Mouse (Mus musculus) ZHBTc4 (cell line): ENCODE results near the gene Lsm7.
"Not testable (repeated sequence)": the region's sequence is repeated elsewhere in the genome, so short reads cannot be mapped to it uniquely, and the experiment has no call there.

Experiments used
- DNase-seq: peaks from one replicate; pipeline ENCODE4 v3.0.0-alpha.2; 2011; ENCODE audit warnings: low read depth, low spot score

Lsm7 gene

DNA sequence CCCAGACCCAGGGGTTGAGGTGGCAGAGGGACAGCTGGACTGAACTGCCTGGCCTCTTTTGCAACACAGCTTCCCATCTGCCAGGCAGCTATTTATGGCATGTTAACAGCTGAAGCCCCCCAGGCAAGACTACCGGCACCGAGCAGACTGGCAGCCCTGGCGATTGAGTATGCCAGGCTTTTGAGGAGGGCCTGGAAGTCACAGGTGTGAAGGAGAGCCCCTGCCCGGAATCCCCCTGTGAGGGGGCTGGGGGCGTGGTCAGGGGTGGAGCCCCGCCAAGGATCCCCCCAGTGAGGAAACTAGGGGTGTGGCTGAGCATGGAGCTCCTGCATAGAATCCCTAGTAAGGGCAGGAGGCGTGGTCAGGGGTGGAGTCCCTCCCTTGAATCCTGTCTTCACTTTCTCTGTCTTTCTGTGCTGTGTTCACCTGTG lies 18.0 kb downstream of the Lsm7 start:
- no peak for DNase-seq

DNA sequence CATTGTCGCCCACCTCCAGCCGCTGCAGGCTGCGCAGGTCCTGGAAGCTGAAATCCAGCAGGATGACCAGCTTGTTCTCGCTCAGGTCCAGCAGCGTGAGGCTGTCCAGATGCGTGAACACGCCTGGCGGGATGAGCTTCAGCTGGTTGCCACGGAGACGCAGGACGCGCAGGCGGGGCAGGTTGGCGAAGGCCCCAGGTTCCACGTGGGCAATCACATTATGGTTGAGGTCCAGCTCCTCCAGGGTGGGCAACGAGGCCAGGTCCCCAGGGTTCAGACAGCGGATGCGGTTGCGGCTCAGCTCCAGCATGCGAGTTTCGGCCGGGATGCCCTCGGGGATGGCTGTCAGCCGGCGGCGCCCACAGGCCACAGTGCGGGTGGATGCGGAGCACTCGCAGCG lies 19.4 kb downstream of the Lsm7 start:
- no peak for DNase-seq

DNA sequence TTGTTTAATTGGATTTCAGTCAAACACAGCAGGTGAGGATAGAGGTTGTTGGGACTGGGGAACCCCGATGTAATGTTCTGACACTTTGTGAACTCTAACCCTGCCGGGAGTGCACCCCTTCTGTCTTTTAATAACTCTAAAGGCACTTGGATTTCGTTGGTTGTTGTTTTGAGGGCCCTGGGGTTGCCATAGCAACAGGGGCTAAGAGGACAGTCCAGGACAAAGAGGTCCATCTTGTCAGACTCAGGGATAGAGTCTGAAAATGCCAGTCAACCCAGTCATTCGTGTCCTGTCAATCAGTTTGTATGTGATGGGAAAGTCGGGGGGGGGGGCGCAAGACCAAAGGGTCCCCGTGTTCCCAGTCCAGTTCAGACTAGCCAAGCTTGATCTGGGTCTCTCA lies 22.2 kb downstream of the Lsm7 start:
- DNase-seq, result no peak

DNA sequence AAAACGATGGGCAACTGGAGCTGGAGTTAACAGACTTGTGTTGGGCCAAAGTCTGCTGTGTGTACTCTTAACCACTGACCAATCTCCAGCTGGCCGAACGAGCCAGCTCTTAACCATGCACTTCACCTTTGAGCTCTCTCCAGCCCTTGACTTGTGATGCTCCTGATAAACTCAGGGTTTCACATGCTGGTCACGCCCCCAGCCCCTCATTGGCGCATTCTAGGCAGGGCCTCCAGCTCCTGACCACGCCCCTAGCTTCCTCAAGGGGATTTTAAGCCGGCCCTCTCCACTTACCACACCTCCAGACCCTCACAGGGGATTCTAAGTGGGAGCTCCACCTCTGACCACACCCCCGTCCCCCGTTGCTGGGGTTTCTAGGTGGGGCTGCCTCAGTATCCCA lies 23.9 kb downstream of the Lsm7 start:
- DNase-seq, result peak; percentile 93

DNA sequence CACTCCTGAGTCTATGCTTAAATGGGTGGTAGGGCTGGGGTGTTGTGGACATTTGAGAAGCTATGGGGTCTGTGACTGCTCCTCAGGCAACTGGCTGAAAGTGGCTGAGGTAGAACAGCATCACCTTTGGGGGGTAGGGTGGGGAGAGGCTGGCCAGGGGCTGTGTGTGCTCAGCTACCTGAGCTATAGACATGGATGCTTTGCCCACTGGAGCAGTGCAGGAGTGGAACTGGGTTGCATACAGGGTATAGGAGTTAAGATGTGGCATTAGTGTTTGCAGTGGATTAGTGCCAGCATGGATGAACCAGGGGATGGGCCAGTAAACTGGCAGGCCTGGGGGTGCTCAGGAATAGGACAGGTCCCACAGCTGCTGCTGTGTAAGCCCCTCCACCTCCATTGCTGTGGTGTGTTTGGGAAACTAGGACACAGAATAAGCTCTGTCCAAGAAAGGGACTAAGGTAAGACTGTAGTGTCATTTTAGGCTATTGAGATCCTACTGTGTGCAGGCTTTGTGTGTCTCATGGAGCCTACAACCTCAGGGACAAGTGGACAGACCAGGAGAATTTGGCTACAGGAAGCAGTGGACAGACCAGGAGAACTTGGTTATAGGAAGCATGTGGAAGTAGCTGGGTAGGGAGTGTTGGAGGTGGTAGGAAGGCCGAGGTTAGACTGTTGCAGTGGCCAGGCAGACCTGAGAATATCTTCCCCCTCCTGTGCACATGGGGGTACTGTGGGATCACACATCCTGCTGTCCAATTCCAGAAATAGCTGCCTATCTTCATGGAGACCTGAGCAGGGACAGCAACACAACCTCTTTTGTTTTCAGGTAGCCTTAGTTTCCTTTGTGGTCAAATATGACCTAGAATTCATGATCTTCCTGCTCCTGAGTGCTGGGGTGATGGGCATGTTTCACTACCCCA lies 25.4 kb downstream of the Lsm7 start:
- no peak for DNase-seq

DNA sequence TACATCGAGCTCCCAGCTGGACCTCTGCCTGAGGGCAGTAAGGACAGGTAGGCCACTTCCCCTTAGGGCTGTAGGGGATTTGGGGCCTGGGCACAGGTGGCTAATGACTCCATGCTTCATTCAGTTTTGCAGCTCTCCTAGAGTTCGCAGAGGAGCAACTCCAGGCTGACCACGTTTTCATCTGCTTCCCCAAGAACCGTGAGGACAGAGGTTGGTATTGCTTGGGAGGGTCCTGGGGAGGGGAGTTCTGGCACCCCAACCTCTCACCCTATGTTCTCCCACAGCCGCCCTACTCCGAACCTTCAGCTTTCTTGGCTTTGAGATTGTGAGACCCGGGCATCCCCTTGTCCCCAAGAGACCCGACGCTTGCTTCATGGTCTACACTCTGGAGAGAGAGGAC lies 26.4 kb downstream of the Lsm7 start:
- not testable (repeated sequence) for DNase-seq

DNA sequence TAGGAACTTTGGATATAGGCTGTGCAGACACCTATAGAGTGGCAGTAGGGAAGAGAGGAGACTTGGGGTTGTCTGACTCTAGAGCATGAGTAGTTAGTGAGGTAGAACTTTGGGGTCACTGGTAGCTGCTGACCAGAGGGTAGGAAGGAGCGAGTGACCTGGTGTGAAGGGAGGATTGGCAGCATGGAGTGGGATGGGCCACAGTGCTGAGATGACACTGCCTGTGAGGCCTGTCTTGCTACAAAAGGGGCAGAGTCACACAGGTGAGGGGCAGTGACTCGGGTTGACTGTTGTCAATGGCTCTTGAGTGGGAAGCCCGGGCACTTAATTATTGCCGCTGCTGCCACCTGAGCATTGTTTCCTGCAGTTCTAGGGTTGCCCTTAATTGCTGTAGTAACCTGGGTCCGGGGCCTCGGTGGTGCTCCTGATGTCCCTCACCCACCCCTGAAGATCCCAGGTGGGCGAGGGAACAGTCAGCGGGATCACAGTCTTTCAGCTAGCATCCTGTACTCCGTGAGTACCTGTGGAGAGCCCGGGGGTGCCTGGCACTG lies 27.1 kb downstream of the Lsm7 start:
- DNase-seq, result no peak

DNA sequence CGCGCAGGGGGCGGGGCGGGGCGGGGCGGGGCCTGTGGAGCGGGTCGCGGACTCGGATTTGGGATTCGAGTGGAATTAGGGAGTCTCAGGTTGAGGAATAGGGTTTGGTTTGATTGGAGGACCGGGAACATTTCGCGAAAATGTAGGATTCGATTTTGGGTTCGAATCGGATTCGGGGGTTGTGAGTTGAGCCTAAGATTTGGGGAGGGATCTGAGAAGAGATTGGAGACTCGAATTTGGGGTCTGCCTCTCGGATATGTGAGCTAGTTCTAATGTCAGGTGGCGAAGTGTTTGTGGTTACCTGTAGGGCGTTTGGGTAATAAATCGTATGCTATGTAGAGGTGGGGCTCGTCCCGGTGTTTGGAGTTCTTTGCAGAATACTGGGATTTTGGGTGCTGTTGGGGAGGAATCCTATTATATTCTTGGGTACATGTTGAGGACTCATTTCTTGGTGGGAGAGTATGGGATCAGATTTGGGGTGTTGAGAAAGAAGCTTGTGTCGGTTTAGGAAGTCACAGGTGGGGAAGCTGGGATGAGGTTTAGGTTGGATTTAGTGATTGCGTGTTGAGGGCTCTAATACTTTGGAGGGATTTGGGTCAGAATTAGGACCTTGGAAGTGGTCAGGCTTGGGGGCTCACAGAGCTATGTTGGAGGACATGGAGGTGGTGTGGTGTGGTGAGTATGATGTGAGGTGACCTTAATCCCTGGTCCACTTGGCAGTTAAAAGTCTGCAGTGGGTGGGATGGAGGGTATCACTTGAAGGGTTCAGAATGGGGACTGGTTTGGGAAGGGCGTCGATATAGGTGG lies 27.7 kb downstream of the Lsm7 start:
- no peak for DNase-seq

DNA sequence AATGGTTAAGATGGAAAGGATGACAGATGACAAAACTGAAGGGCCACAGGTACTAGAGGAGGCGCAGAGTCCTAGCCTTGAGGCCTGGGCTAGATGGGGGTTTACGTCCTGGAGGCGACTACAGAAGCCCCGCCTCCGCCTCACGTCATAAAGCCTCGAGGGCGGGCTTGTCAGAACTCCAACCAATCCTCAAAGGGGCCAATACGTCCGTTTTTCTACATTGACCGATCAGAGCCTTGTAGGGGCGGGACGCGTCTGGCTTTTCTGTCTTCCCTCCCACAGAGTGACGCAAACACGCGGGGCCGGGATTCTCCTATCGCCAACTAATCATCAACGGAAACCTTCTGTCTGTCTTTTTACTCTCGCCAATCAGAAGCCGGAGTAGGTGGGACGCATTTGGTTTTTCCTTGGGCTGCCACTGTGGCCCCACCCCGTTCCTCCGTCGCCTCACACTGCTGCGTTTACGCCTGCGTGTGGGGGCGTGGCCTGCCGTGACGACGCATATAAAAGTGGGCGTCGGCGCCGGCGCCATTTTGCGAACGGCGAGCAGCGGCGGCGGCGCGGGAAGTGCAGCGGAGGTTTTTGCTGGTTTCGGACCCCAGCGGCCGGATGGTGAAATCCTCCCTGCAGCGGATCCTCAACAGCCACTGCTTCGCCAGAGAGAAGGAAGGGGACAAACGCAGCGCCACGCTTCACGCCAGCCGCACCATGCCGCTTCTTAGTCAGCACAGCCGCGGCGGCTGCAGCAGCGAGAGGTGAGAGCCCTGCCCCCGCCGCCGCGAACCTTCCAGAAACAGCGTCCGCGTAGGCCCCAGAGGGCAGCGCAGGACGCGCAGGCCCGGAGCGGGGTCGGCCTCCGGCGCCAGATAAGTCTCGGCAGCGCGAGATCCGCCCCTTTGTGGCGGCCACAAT lies 28.6 kb downstream of the Lsm7 start, which contains the start of gene Oaz1:
Oaz1 (plus strand) TSS at position 506 of the 912 bp plus-strand sequence.
- peak; percentile 100 for DNase-seq

DNA sequence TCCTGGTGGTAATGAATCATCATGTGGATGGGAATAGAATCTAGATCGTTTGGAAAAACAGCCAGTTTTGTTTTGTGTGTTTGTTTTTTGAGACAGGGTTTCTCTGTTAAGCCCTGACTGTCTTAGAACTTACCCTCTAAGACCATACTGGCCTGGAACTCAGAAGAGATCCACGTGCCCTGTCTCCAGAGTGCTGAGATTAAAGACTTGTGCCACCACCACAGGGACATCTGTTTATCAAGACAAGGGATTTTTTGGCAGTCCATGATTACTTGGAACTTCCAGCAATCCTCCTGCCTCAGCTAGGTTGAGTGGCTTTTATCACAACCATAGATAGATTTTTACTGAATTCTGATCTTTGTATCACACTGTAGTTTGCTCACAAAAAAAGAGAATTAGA lies 30.2 kb downstream of the Lsm7 start:
- DNase-seq, result no peak

DNA sequence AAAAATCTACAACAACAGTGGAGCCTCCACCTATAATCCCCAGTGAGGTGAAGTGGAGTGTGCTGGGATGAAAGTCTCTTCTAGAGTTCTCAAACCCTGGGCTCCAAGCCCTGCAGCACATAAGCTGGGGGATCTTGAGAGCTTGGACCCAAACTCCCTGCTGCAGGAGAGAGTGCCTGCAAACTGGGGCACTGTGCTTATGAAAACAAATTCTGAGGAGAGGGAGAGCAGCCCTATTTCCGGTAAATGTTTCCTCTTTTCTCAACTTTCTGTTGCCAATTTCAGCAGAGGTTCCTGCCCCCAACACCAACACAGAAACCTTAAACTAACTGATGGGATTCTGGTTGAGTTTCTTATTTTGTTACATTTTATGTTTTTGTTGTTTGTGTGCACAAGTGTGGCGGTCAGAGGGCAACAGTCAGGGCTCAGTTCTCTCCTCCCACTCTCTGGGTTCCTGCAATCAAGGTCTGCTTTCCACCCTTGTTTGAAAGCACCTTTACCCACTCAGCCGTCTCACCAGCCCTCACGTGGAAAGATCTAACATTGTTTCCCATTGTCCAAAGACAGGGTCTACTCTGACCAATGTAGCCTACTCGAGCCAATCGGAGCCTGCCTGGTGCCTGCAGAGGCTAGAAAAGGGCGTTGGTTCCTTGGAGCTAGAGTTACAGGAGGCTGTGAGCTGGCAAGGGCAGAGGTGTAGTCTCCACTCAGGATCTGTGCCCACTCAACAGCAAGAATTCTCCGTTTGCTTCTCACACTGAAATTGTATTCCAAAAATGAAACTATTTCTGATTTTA lies 31.0 kb downstream of the Lsm7 start:
- peak; percentile 52 for DNase-seq

DNA sequence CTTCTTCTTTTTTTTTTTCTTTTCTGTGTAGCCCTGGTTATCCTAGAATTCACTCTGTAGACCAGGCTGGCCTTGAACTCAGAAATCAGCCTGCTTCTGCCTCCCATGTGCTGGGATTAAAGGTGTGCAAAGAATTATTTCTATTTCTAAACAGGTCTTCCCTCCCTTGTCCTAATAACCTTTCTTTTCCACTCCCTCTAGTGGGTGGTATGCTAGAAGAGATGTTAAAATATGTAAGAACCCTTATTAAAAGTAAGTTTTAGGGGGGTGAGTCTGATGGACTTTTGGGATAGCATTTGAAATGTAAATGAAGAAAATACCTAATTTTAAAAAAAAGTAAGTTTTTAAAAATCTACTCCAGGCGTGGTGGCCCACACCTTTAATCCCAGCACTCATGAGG lies 31.7 kb downstream of the Lsm7 start:
- no peak for DNase-seq

DNA sequence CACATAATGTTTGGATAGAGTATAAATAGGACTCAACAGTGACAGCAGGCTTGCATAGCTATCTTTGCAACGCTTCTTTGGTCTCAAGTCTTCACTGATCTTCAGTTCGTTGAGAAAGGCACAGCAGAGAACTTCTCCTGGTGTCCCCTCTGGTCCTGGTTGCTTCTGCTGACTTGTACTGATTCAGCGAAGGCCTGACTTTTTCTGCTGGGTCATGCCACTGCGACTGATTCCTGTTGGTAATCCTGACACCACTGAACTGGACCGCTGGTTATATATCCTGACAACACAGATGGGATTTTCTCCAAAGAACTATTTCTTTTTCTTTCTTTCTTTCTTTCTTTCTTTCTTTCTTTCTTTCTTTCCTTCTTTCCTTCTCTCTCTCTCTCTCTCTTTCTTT lies 32.5 kb downstream of the Lsm7 start:
- no peak for DNase-seq

DNA sequence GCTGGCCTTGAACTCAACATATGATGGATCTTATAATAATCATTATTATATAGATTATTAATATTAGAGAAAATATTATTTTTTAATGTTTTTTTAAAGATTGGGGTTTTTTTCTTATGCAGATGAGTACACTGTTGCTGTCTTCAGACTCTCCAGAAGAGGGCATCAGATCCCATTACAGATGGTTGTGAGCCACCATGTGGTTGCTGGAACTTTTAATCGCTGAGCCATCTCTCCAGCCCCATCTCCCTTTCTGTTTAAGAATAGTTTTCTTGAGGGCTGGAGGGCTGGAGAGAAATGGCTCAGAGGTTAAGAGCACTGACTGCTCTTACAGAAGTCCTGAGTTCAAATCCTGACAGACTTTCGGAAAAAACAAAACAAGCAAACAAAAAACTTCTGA lies 33.0 kb downstream of the Lsm7 start:
- peak; percentile 67 for DNase-seq

DNA sequence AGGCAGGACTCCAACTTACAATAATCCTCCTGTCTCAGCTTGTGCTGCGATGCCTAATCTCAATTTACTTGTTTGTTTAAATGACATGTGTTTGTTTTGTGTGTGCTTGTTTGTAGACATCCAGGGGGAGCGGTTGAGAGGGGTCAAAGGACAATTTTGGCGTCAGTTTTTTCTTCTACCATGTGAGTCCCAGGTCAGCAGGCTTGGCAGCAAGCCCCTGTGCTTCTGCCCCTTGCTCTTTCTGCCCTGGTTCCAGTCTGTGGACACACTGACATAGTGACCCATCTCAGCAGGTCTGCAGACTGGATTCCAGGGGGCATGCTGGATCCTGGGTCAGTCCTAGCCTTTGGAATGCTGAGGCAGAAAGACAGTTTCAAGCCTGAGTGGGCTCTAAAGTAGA lies 35.6 kb downstream of the Lsm7 start:
- DNase-seq, result no peak

DNA sequence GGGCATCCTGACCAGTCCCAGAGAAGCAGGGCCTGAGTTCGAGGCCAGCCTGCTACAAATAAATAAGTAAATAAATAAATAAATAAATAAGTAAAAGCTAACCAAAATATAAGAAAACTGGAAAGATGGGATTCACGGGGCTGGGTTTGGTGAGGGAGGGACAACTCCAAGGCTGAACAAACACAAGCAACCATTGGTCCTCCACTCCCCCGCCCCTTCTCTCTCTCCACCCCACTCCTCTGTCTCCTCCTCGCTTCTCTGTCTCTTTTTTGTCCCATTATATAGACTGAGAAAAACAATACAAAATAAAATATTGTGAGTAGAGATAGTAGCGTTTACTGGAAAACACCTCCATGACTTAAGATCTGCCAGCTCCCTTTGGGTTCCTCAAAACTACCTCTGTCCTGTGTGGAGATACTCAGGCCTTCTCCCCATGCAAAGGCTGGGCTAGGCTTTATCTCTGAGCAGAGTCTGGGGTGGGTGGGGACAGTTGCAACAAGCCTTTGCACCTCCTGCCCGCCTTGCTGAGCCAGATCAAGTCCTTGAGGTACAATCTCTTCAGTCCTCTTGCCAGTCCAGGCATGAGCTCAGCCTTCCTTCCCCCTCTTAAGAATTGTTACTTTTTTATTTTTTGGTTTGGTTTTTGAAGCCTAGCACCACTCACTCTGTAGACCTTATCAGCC lies 36.3 kb downstream of the Lsm7 start:
- no peak for DNase-seq

DNA sequence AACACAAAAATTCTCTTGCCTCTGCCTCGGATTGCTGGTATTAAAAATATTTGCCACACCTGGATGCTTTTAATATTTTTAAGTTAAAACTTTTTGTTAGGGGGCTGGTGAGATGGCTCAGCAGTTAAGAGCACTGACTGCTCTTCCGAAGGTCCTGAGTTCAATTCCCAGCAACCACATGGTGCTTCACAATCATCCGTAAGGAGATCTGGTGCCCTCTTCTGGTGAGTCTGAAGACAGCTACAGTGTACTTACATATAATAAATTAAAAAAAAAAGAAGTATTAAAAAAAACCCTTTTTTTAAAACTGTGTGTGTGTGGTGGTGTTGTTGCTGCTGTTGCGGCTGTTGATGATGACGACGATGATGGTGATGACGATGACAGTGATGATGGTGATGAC lies 37.1 kb downstream of the Lsm7 start:
- DNase-seq, result peak; percentile 62

DNA sequence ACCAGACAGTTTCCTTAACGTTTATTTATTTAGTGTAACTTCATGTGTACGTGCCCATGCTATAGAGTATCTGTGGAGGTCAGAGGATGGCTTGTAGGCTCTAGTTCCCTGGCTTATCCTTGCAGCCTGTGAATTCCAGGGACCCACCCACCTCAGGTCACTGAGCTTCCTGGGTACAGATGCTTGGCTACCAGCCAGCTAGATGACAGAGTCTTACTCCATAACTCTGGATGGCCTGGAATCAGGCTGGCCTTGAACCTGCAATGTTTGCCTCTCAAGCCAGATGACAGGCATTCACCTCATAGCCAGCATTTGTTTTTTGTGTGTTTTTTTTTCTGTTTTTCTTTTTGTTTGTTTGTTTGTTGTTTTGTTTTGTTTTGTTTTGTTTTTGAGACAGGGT lies 37.8 kb downstream of the Lsm7 start:
- no peak for DNase-seq

DNA sequence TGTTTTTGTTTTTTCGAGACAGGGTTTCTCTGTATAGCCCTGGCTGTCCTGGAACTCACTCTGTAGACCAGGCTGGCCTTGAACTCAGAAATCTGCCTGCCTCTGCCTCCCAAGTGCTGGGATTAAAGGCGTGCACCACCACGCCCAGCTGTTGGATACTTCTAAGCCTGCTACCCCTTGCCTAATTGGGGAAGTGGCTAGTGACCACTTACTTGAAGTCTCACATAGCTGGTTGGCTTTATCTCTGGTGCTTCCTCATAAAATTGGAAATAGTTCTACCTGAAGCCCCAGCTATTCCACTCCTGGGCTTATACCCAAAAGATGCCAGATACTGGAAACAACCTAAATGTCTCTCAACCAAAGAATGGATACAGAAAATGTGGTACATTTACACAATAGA lies 38.7 kb downstream of the Lsm7 start:
- DNase-seq, result not testable (repeated sequence)

DNA sequence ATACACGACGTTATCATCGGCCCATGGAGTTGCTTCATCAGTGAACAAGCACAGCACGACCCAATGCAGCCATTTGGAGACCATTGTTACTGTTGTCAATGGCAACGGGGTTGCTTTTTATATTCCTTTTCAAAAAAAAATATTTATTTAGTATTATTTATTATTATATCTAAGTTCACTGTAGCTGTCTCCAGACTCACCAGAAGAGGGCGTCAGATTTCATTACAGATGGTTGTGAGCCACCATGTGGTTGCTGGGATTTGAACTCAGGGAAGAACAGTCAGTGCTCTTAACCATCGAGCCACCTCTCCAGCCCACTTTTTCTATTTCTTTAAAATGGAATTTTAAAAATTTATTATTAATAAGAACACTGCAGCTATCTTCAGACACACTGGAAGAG lies 40.2 kb downstream of the Lsm7 start:
- DNase-seq, result no peak
